Comparison of ENCODE assay signal across 11 mouse cellular contexts in genomic region chr16:81068330-81068729, GRCm38 (mm10).
A peak's percentile ranks its signal among the peaks of the same experiment; 100 is the strongest.
DNase-seq lines count a peak whose midpoint lies in the region; ATAC-seq and TF ChIP-seq lines count a peak whose summit lies in the region.
"Had no signal": no experiment of that assay in that cellular context is flagged by ENCODE, and none has a peak within 500 bp of the region (broad histone marks: within the 10 kb centered on the region; RNA-seq: fewer than 3 reads in every experiment).

No protein-coding gene starts in this region.

- H3K9me3 ChIP-seq in forebrain, postnatal 0 days (ENCODE audit: low read length), result no peaks in the 10 kb centered on the region
- no peaks in the 10 kb centered on the region for H3K9me3 ChIP-seq in forebrain, embryonic 15.5 days
- no peaks in the 10 kb centered on the region for H3K9me3 ChIP-seq in liver, postnatal 0 days (ENCODE audit: low read length)
- H3K9me3 ChIP-seq: embryonic facial prominence, embryonic 12.5 days; heart, embryonic 15.5 days had no signal

- TF ChIP-seq EP300 in liver, postnatal 0 days (IDR thresholded peaks at IDR 0.05; ENCODE audit: low read depth), result no peak

- no peaks in the 10 kb centered on the region for H3K4me1 ChIP-seq in forebrain, postnatal 0 days (ENCODE audit: insufficient read depth)
- no peaks in the 10 kb centered on the region for H3K4me1 ChIP-seq in forebrain, embryonic 15.5 days
- H3K4me1 ChIP-seq in liver, postnatal 0 days (ENCODE audit: insufficient read depth), result no peaks in the 10 kb centered on the region
- H3K4me1 ChIP-seq: embryonic facial prominence, embryonic 12.5 days; heart, embryonic 15.5 days had no signal

- H3K9ac ChIP-seq in forebrain, postnatal 0 days, result no peak overlapping the region
- H3K9ac ChIP-seq in forebrain, embryonic 15.5 days (replicated peaks), result no peak overlapping the region
- H3K9ac ChIP-seq in liver, postnatal 0 days (replicated peaks), result no peak overlapping the region
- H3K9ac ChIP-seq: embryonic facial prominence, embryonic 12.5 days; heart, embryonic 15.5 days had no signal

- H3K27me3 ChIP-seq in forebrain, postnatal 0 days (ENCODE audit: insufficient read depth, low read length), result no peaks in the 10 kb centered on the region
- H3K27me3 ChIP-seq in forebrain, embryonic 15.5 days, result no peaks in the 10 kb centered on the region
- H3K27me3 ChIP-seq in liver, postnatal 0 days (ENCODE audit: insufficient read depth, low read length), result no peaks in the 10 kb centered on the region
- H3K27me3 ChIP-seq: embryonic facial prominence, embryonic 12.5 days; heart, embryonic 15.5 days had no signal

- ATAC-seq in forebrain, postnatal 0 days, result no peak
- ATAC-seq in forebrain, embryonic 15.5 days (replicated peaks), result no peak
- no peak for ATAC-seq in liver, postnatal 0 days

- peak; percentile 43 for TF ChIP-seq CTCF in forebrain, postnatal 0 days (IDR thresholded peaks at IDR 0.05; ENCODE audit: low read depth)
- TF ChIP-seq CTCF in liver, postnatal 0 days (IDR thresholded peaks at IDR 0.05; ENCODE audit: low read depth), result peak; percentile 22; the same call in 1 of the 2 replicates

- no peak overlapping the region for H3K27ac ChIP-seq in forebrain, postnatal 0 days (ENCODE audit: low read depth, low read length)
- H3K27ac ChIP-seq in forebrain, embryonic 15.5 days (replicated peaks), result no peak overlapping the region
- H3K27ac ChIP-seq in liver, postnatal 0 days (ENCODE audit: low read depth), result no peak overlapping the region
- H3K27ac ChIP-seq: embryonic facial prominence, embryonic 12.5 days; heart, embryonic 15.5 days had no signal

- peak; percentile 7 for DNase-seq in forebrain, postnatal 0 days
- DNase-seq in liver, postnatal 0 days, result no peak
- DNase-seq in liver (no peak), NIH3T3 (ENCODE audit: low read depth) (peak; percentile 32)
- DNase-seq in mesoderm, embryonic 11.5 days (ENCODE audit: low read depth, low spot score), result peak; percentile 2
- no peak for DNase-seq in right cerebral cortex, adult 18-20 months
- no peak for DNase-seq in natural killer cell, adult 2 months (ENCODE audit: low spot score in 2 of 2)
- DNase-seq: kidney, adult 8-10 months had no signal

- H3K4me2 ChIP-seq in forebrain, postnatal 0 days (ENCODE audit: low read depth), result no peak overlapping the region
- H3K4me2 ChIP-seq in forebrain, embryonic 15.5 days (replicated peaks), result no peak overlapping the region
- no peak overlapping the region for H3K4me2 ChIP-seq in liver, postnatal 0 days (ENCODE audit: low read depth, low read length)
- H3K4me2 ChIP-seq: embryonic facial prominence, embryonic 12.5 days; heart, embryonic 15.5 days had no signal

- H3K36me3 ChIP-seq in forebrain, postnatal 0 days (ENCODE audit: insufficient read depth), result no peaks in the 10 kb centered on the region
- H3K36me3 ChIP-seq in forebrain, embryonic 15.5 days, result no peaks in the 10 kb centered on the region
- H3K36me3 ChIP-seq in liver, postnatal 0 days (replicated peaks; ENCODE audit: insufficient read depth, low read length), result no peaks in the 10 kb centered on the region
- H3K36me3 ChIP-seq: embryonic facial prominence, embryonic 12.5 days; heart, embryonic 15.5 days had no signal

- WGBS in forebrain, postnatal 0 days, result 39% methylated on average over 4 of the region's 4 CpGs
- 47% methylated on average over 4 of the region's 4 CpGs for WGBS in forebrain, embryonic 15.5 days
- 42% methylated on average over 4 of the region's 4 CpGs for WGBS in liver, postnatal 0 days (ENCODE audit: insufficient replicate concordance)

- H3K4me3 ChIP-seq in forebrain, postnatal 0 days (ENCODE audit: low read depth, low read length), result no peak overlapping the region
- H3K4me3 ChIP-seq in forebrain, embryonic 15.5 days, result no peak overlapping the region
- no peak overlapping the region for H3K4me3 ChIP-seq in liver, postnatal 0 days (ENCODE audit: low read depth, low read length)
- H3K4me3 ChIP-seq: embryonic facial prominence, embryonic 12.5 days; heart, embryonic 15.5 days had no signal

Comparison
In these comparisons a context has a peak if more than half of its experiments do, and no peak if none do; other contexts are left out.
1. DNase-seq: peak in forebrain, postnatal 0 days (single experiment), NIH3T3 (single experiment) and mesoderm, embryonic 11.5 days (single experiment); none in liver, postnatal 0 days (single experiment), liver (single experiment), right cerebral cortex, adult 18-20 months (single experiment) and natural killer cell, adult 2 months (0 of 2).